Mouse (Mus musculus) adrenal gland, postnatal 36 days (tissue): ENCODE results near the gene Inava. TPM values are rescaled to one million over a fixed set of nuclear protein-coding genes. Genes with fewer than 3 reads are reported as not detected.
A peak's percentile ranks its signal among the peaks of the same experiment; 100 is the strongest.

Experiments
- DNase-seq, 2 experiments: peaks; one replicate each; pipeline ENCODE4 v3.0.0; 2021; ENCODE audit warnings: mixed read lengths in 1 of 2
- total RNA-seq, 2 experiments: library from RNA; stranded (reverse); gene quantifications; 2 replicates each; pipeline ENCODE4 v1.2.3; 2021

The Inava gene
- total RNA-seq, 2 experiments from 2014 or later = not detected

GRCm38 (mm10) chr1:136231596-136231995 is 2.5 kb downstream of the Inava start:
- no peak for DNase-seq

- no peak for DNase-seq
Observed at GRCm38 (mm10) chr1:136230201-136230600, 3.9 kb downstream of the Inava start.

- peak in 1 of 2 experiments; percentile 11 for DNase-seq
Observed at GRCm38 (mm10) chr1:136229040-136229373, 5.1 kb downstream of the Inava start.

- peak; percentile 71 to 79 for DNase-seq
Observed at GRCm38 (mm10) chr1:136228328-136229039, 5.6 kb downstream of the Inava start.

- peak; percentile 79 to 82 for DNase-seq
Observed at GRCm38 (mm10) chr1:136227870-136228269, 6.2 kb downstream of the Inava start.

- DNase-seq = no peak
Observed at GRCm38 (mm10) chr1:136226626-136227025, 7.4 kb downstream of the Inava start.

- no peak for DNase-seq
Observed at GRCm38 (mm10) chr1:136225846-136226245, 8.2 kb downstream of the Inava start.

- DNase-seq = no peak
Observed at GRCm38 (mm10) chr1:136223758-136224342, 10.2 kb downstream of the Inava start.

GRCm38 (mm10) chr1:136222386-136222785 is 11.7 kb downstream of the Inava start:
- DNase-seq = no peak

GRCm38 (mm10) chr1:136220037-136220871 is 13.8 kb downstream of the Inava start:
- DNase-seq = no peak

GRCm38 (mm10) chr1:136214304-136214703 is 19.8 kb downstream of the Inava start:
- no peak for DNase-seq

- DNase-seq = peak in 1 of 2 experiments; percentile 39
Observed at GRCm38 (mm10) chr1:136212803-136213202, 21.3 kb downstream of the Inava start, which contains the start of gene Mroh3. Mroh3 (minus strand) TSS chr1:136212828.

GRCm38 (mm10) chr1:136190033-136190432 is 44.0 kb downstream of the Inava start:
- no peak for DNase-seq

GRCm38 (mm10) chr1:136179511-136180001 is 54.5 kb downstream of the Inava start:
- no peak for DNase-seq

- no peak for DNase-seq
Observed at GRCm38 (mm10) chr1:136178741-136179140, 55.3 kb downstream of the Inava start.

GRCm38 (mm10) chr1:136177085-136177484 is 57.0 kb downstream of the Inava start:
- DNase-seq = no peak

GRCm38 (mm10) chr1:136175183-136175582 is 58.9 kb downstream of the Inava start:
- DNase-seq = peak; percentile 12 to 53

- no peak for DNase-seq
Observed at GRCm38 (mm10) chr1:136174101-136174606, 59.9 kb downstream of the Inava start.

GRCm38 (mm10) chr1:136172696-136173095 is 61.4 kb downstream of the Inava start:
- DNase-seq = no peak

GRCm38 (mm10) chr1:136170109-136170508 is 64.0 kb downstream of the Inava start:
- peak; percentile 76 to 82 for DNase-seq

- peak; percentile 13 to 23 for DNase-seq
Observed at GRCm38 (mm10) chr1:136167657-136168056, 66.4 kb downstream of the Inava start.

- DNase-seq = no peak
Observed at GRCm38 (mm10) chr1:136165436-136165835, 68.6 kb downstream of the Inava start.
